In genomic region chr5:25541661-25542060, GRCm38 (mm10) we compare ENCODE assay signal across 28 mouse cellular contexts. TPM values are rescaled to one million over a fixed set of nuclear protein-coding genes. Genes with fewer than 3 reads are reported as not detected.
A peak's percentile ranks its signal among the peaks of the same experiment; 100 is the strongest.
DNase-seq lines count a peak whose midpoint lies in the region; ATAC-seq and TF ChIP-seq lines count a peak whose summit lies in the region.
"Had no signal": no experiment of that assay in that cellular context is flagged by ENCODE, and none has a peak within 500 bp of the region (broad histone marks: within the 10 kb centered on the region; RNA-seq: fewer than 3 reads in every experiment).

No protein-coding gene starts in this region.

- H3K9ac ChIP-seq in embryonic facial prominence, embryonic 14.5 days (ENCODE audit: low read depth, low read length) = no peak overlapping the region
- no peak overlapping the region for H3K9ac ChIP-seq in limb, embryonic 14.5 days (ENCODE audit: low read depth, low read length, severe bottlenecking)
- H3K9ac ChIP-seq in hindbrain, embryonic 16.5 days (ENCODE audit: low read depth, low read length) = no peak overlapping the region
- H3K9ac ChIP-seq: forebrain, embryonic 12.5 days; forebrain, embryonic 15.5 days; heart, embryonic 13.5 days; hindbrain, embryonic 12.5 days; hindbrain, embryonic 15.5 days; intestine, embryonic 15.5 days had no signal

- H3K4me3 ChIP-seq in embryonic facial prominence, embryonic 14.5 days (ENCODE audit: low read depth, low read length) = no peak overlapping the region
- H3K4me3 ChIP-seq in limb, embryonic 14.5 days (replicated peaks; ENCODE audit: low read length) = no peak overlapping the region
- H3K4me3 ChIP-seq in hindbrain, embryonic 16.5 days (ENCODE audit: low read length) = no peak overlapping the region
- H3K4me3 ChIP-seq: erythroblast, embryonic 14.5 days; forebrain, embryonic 12.5 days; forebrain, embryonic 15.5 days; heart, adult 2 months; heart, embryonic 10.5 days; heart, embryonic 13.5 days; hindbrain, embryonic 12.5 days; hindbrain, embryonic 15.5 days; intestine, embryonic 15.5 days had no signal

- peak; percentile 72 for DNase-seq in heart, adult 11 months
- DNase-seq in heart, postnatal 25 days (ENCODE audit: low spot score) = no peak
- DNase-seq in NIH3T3 (ENCODE audit: low read depth) = peak; percentile 49
- peak; percentile 74 for DNase-seq in embryonic facial prominence, embryonic 14.5 days (ENCODE audit: low spot score)
- DNase-seq in limb, embryonic 14.5 days (ENCODE audit: low spot score) = peak; percentile 17
- no peak for DNase-seq in left cerebral cortex, postnatal 14 days (ENCODE audit: low spot score in 2 of 2)
- DNase-seq: adrenal gland, postnatal 10 days; adrenal gland, postnatal 36 days; cerebellum, adult 2 months; cerebellum, postnatal 10 days; cerebellum, postnatal 36 days; gastrocnemius, postnatal 25 days; heart, adult 2 months; heart, postnatal 14 days; kidney, adult 11 months had no signal

- no peak overlapping the region for H3K27ac ChIP-seq in embryonic facial prominence, embryonic 14.5 days (replicated peaks; ENCODE audit: low read depth, low read length)
- H3K27ac ChIP-seq in limb, embryonic 14.5 days (replicated peaks; ENCODE audit: low read depth, low read length) = no peak overlapping the region
- H3K27ac ChIP-seq in hindbrain, embryonic 16.5 days (ENCODE audit: low read depth, low read length) = no peak overlapping the region
- H3K27ac ChIP-seq: forebrain, embryonic 12.5 days; forebrain, embryonic 15.5 days; heart, adult 2 months; heart, embryonic 10.5 days; heart, embryonic 13.5 days; hindbrain, embryonic 12.5 days; hindbrain, embryonic 15.5 days; intestine, embryonic 15.5 days had no signal

- intact Hi-C loops in heart, postnatal 25 days (cut with DNase I) = no loop called here
- intact Hi-C loops in left cerebral cortex, postnatal 14 days (cut with DNase I) = no loop called here

- no peak for ATAC-seq in embryonic facial prominence, embryonic 14.5 days (ENCODE audit: low read depth)
- ATAC-seq in limb, embryonic 14.5 days (ENCODE audit: low FRiP score, low read depth) = no peak
- ATAC-seq in hindbrain, embryonic 16.5 days = no peak
- ATAC-seq: CD4-positive, CD25-positive, alpha-beta regulatory T cell, adult 4 months; forebrain, embryonic 15.5 days; intestine, embryonic 15.5 days; Patski had no signal

- peaks cover 12% of the 10 kb centered on the region; the same call in 1 of the 2 replicates for H3K9me3 ChIP-seq in embryonic facial prominence, embryonic 14.5 days (ENCODE audit: control insufficient read depth, low read length)
- H3K9me3 ChIP-seq in limb, embryonic 14.5 days (ENCODE audit: control insufficient read depth, low read length) = 0 out of 2 replicates have a peak, but pooled peaks cover 3% of the 10 kb centered on the region
- H3K9me3 ChIP-seq in hindbrain, embryonic 16.5 days (ENCODE audit: control insufficient read depth, low read length) = no peaks in the 10 kb centered on the region
- H3K9me3 ChIP-seq: forebrain, embryonic 15.5 days; heart, embryonic 10.5 days; hindbrain, embryonic 15.5 days; intestine, embryonic 15.5 days had no signal

- no peak for TF ChIP-seq POLR2A in limb, embryonic 14.5 days (IDR thresholded peaks at IDR 0.05; ENCODE audit: borderline replicate concordance, extremely low read depth, insufficient read depth, insufficient read length)

- no peaks in the 10 kb centered on the region for H3K4me1 ChIP-seq in embryonic facial prominence, embryonic 14.5 days (ENCODE audit: control insufficient read depth, insufficient read depth, low read length)
- H3K4me1 ChIP-seq in limb, embryonic 14.5 days (ENCODE audit: control insufficient read depth, insufficient read depth, low read length) = no peaks in the 10 kb centered on the region
- no peaks in the 10 kb centered on the region for H3K4me1 ChIP-seq in hindbrain, embryonic 16.5 days (ENCODE audit: control insufficient read depth, insufficient read depth, low read depth, low read length)
- H3K4me1 ChIP-seq: forebrain, embryonic 12.5 days; forebrain, embryonic 15.5 days; heart, embryonic 10.5 days; heart, embryonic 13.5 days; hindbrain, embryonic 12.5 days; hindbrain, embryonic 15.5 days; intestine, embryonic 15.5 days had no signal

- 22% methylated on average over 2 of the region's 2 CpGs for WGBS in embryonic facial prominence, embryonic 14.5 days
- 45% methylated on average over 2 of the region's 2 CpGs for WGBS in limb, embryonic 14.5 days
- 71% methylated on average over 2 of the region's 2 CpGs for WGBS in hindbrain, embryonic 16.5 days

- H3K4me2 ChIP-seq in embryonic facial prominence, embryonic 14.5 days (ENCODE audit: low read depth, low read length) = no peak overlapping the region
- no peak overlapping the region for H3K4me2 ChIP-seq in limb, embryonic 14.5 days (replicated peaks; ENCODE audit: low read depth, low read length, severe bottlenecking)
- no peak overlapping the region for H3K4me2 ChIP-seq in hindbrain, embryonic 16.5 days (ENCODE audit: low read length)
- H3K4me2 ChIP-seq: forebrain, embryonic 12.5 days; forebrain, embryonic 15.5 days; heart, embryonic 13.5 days; hindbrain, embryonic 12.5 days; hindbrain, embryonic 15.5 days; intestine, embryonic 15.5 days had no signal

- H3K27me3 ChIP-seq in embryonic facial prominence, embryonic 14.5 days (replicated peaks; ENCODE audit: control insufficient read depth, insufficient read depth, low read length) = no peaks in the 10 kb centered on the region
- no peaks in the 10 kb centered on the region for H3K27me3 ChIP-seq in limb, embryonic 14.5 days (ENCODE audit: control insufficient read depth, insufficient read depth, low read length)
- no peaks in the 10 kb centered on the region for H3K27me3 ChIP-seq in hindbrain, embryonic 16.5 days (replicated peaks; ENCODE audit: control insufficient read depth, insufficient read depth, low read length)
- H3K27me3 ChIP-seq: forebrain, embryonic 12.5 days; forebrain, embryonic 15.5 days; heart, embryonic 13.5 days; hindbrain, embryonic 12.5 days; hindbrain, embryonic 15.5 days; intestine, embryonic 15.5 days; Patski had no signal

- H3K36me3 ChIP-seq in embryonic facial prominence, embryonic 14.5 days (ENCODE audit: control insufficient read depth, insufficient read depth, low read length) = no peaks in the 10 kb centered on the region
- no peaks in the 10 kb centered on the region for H3K36me3 ChIP-seq in limb, embryonic 14.5 days (ENCODE audit: control insufficient read depth, insufficient read depth, low read length)
- no peaks in the 10 kb centered on the region for H3K36me3 ChIP-seq in hindbrain, embryonic 16.5 days (ENCODE audit: control insufficient read depth, insufficient read depth, low read length)
- H3K36me3 ChIP-seq: forebrain, embryonic 12.5 days; forebrain, embryonic 15.5 days; heart, embryonic 10.5 days; heart, embryonic 13.5 days; hindbrain, embryonic 12.5 days; hindbrain, embryonic 15.5 days; intestine, embryonic 15.5 days had no signal

RNA-seq across cellular contexts. Expression of gene Cct8l1, which starts 25.8 kb away (rescaled TPM):
- under 1 TPM in 1 of 2 experiments, not detected in 1; 0.16 TPM for total RNA-seq in heart, postnatal 25 days (2021)
- polyA plus RNA-seq in embryonic facial prominence, embryonic 14.5 days (2014; fragmentation: Nextera tagmentation; extraction: Ambion mirVana) = not detected in 2 replicates
- polyA plus RNA-seq in limb, embryonic 14.5 days (2012; rRNA removed) = 0.04 TPM in 1 of 2 replicates, not detected in the other
- polyA plus RNA-seq in limb, embryonic 14.5 days (2014; fragmentation: Nextera tagmentation; extraction: Ambion mirVana) = 0.12 TPM in 1 of 2 replicates, not detected in the other
- not detected for total RNA-seq in left cerebral cortex, postnatal 14 days (2021)
- 0.10 and 0.22 TPM in 2 replicates for polyA plus RNA-seq in hindbrain, embryonic 16.5 days (2015; fragmentation: Nextera tagmentation; extraction: Ambion mirVana)
- total RNA-seq: adrenal gland, postnatal 10 days; hematopoietic stem cell, adult 5-6 weeks had no signal
- polyA plus RNA-seq: C2C12; CD4-positive, CD25-positive, alpha-beta regulatory T cell, adult 4 months; erythroblast, embryonic 14.5 days; forebrain, embryonic 15.5 days; heart, embryonic 10.5 days; heart, embryonic 13.5 days; intestine, embryonic 15.5 days; Patski had no signal

RNA-seq across cellular contexts. Expression of gene Kmt2c, which starts 43.1 kb away (rescaled TPM):
- total RNA-seq in heart, postnatal 25 days (2021) = 10 to 100 TPM; 38.4 to 45.5 TPM
- 19.9 and 20.0 TPM in 2 replicates for polyA plus RNA-seq in embryonic facial prominence, embryonic 14.5 days (2014; fragmentation: Nextera tagmentation; extraction: Ambion mirVana)
- 26.5 and 30.4 TPM in 2 replicates for polyA plus RNA-seq in limb, embryonic 14.5 days (2012; rRNA removed)
- polyA plus RNA-seq in limb, embryonic 14.5 days (2014; fragmentation: Nextera tagmentation; extraction: Ambion mirVana) = 19.8 and 24.6 TPM in 2 replicates
- 10 to 100 TPM; 63.9 to 69.4 TPM for total RNA-seq in left cerebral cortex, postnatal 14 days (2021)
- 12.1 and 13.1 TPM in 2 replicates for polyA plus RNA-seq in hindbrain, embryonic 16.5 days (2015; fragmentation: Nextera tagmentation; extraction: Ambion mirVana)

Comparison
In these comparisons a context has a peak if more than half of its experiments do, and no peak if none do; other contexts are left out.
1. DNase-seq: peak in heart, adult 11 months (single experiment), NIH3T3 (single experiment), embryonic facial prominence, embryonic 14.5 days (single experiment) and limb, embryonic 14.5 days (single experiment); none in heart, postnatal 25 days (single experiment) and left cerebral cortex, postnatal 14 days (0 of 2).